Mouse (Mus musculus): ENCODE results near the gene Flcn. TPM values are rescaled to one million over a fixed set of nuclear protein-coding genes. Genes with fewer than 3 reads are reported as not detected.
A peak's percentile ranks its signal among the peaks of the same experiment; 100 is the strongest.

Gene Flcn
- polyA plus RNA-seq, 1 experiment: 74.7 TPM

DNA sequence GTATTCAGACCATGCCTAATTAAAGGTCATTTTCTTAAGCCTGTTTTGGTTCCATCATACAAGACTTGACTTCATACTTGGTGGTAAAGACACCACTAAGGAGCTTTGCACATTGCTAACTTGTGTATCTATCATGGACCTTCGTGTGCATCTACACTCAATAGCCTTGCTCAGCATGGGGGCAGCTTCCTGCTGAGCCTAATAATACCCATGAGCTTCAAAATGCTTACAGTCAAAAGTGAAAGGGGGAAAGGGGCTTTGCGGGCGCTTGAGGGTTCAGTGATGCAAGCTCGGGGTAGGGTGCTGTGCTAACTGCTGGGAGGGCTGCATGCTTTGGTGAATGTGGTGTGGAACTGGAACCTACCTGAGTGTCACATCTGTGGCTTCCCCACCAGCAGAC lies 53.5 kb downstream of the Flcn start:
- Histone ChIP-seq H3K4me3 (ENCODE audit: control insufficient read depth, insufficient read depth, low read length) (no peak overlapping the region), H3K4me1 (replicated peaks; ENCODE audit: control insufficient read depth, insufficient read depth, low read length) (no peaks in the 10 kb centered on the region), H3K27ac (ENCODE audit: control insufficient read depth, insufficient read depth, low read length) (no peak overlapping the region), H3K27me3 (ENCODE audit: control insufficient read depth, insufficient read depth, low read length) (no peaks in the 10 kb centered on the region), H3K36me3 (ENCODE audit: control insufficient read depth, insufficient read depth, low read length) (peaks cover 77% of the 10 kb centered on the region)
- WGBS: 96% methylated on average over 4 of the region's 4 CpGs
- DNase-seq: no peak
- TF ChIP-seq CTCF (IDR thresholded peaks at IDR 0.05; ENCODE audit: borderline replicate concordance, control insufficient read depth, extremely low read depth, insufficient read depth, low read length, poor library complexity): no peak
- no peak for TF ChIP-seq POLR2A (IDR thresholded peaks at IDR 0.05; ENCODE audit: control insufficient read depth, extremely low read depth, insufficient read depth, low read length, poor library complexity)

DNA sequence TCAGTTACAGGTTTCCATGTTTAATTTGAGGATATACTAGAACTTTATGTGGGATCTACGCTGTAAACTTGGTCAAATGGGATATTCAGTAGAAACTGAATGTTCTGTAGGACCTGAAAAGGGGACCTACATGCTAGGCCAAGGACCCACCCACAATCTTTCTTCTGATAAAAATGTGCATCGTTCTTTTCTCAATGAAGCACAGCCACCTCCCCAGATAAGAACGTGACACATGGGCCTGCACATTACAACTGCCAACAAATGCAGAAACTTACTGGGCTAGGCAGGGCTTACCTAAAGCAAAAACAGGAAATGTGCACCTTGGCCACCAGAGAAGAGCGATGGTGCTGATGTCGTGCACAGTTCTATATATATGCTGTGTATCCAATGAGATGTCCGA lies 55.3 kb downstream of the Flcn start:
- H3K27ac ChIP-seq (ENCODE audit: control insufficient read depth, insufficient read depth, low read length): no peak overlapping the region
- no peak for DNase-seq
- no peak for TF ChIP-seq POLR2A (IDR thresholded peaks at IDR 0.05; ENCODE audit: control insufficient read depth, extremely low read depth, insufficient read depth, low read length, poor library complexity)
- no peak for TF ChIP-seq CTCF (IDR thresholded peaks at IDR 0.05; ENCODE audit: borderline replicate concordance, control insufficient read depth, extremely low read depth, insufficient read depth, low read length, poor library complexity)
- H3K36me3 ChIP-seq (ENCODE audit: control insufficient read depth, insufficient read depth, low read length): peaks cover 84% of the 10 kb centered on the region
- no peaks in the 10 kb centered on the region for H3K4me1 ChIP-seq (replicated peaks; ENCODE audit: control insufficient read depth, insufficient read depth, low read length)
- 98% methylated on average over 6 of the region's 6 CpGs for WGBS
- no peaks in the 10 kb centered on the region for H3K27me3 ChIP-seq (ENCODE audit: control insufficient read depth, insufficient read depth, low read length)
- no peak overlapping the region for H3K4me3 ChIP-seq (ENCODE audit: control insufficient read depth, insufficient read depth, low read length)

DNA sequence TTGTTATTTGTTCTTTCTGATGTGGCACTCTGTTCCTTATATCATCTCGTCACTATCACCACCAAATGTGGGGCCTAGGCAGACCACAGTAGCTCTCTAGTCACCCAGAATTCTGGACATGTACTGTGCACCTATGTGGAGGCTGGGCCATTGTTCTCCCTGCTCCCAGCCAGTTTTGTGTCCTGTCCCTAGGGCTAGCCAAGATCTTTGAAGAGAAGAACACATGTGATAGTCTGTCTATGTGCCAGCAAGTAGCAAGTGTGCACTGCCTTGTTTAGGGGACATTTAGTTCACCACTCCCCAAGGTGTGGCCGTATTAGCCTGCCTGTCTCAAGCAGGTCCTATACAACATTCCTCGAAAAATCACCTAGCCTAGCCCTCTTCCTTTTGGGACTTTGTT lies 60.8 kb downstream of the Flcn start:
- DNase-seq: no peak
- Histone ChIP-seq H3K36me3 (ENCODE audit: control insufficient read depth, insufficient read depth, low read length) (peaks cover 59% of the 10 kb centered on the region), H3K27ac (ENCODE audit: control insufficient read depth, insufficient read depth, low read length) (no peak overlapping the region), H3K4me3 (ENCODE audit: control insufficient read depth, insufficient read depth, low read length) (no peak overlapping the region), H3K4me1 (replicated peaks; ENCODE audit: control insufficient read depth, insufficient read depth, low read length) (no peaks in the 10 kb centered on the region), H3K27me3 (ENCODE audit: control insufficient read depth, insufficient read depth, low read length) (no peaks in the 10 kb centered on the region)
- 97% methylated on average over 3 of the region's 3 CpGs for WGBS
- no peak for TF ChIP-seq POLR2A (IDR thresholded peaks at IDR 0.05; ENCODE audit: control insufficient read depth, extremely low read depth, insufficient read depth, low read length, poor library complexity)
- TF ChIP-seq CTCF (IDR thresholded peaks at IDR 0.05; ENCODE audit: borderline replicate concordance, control insufficient read depth, extremely low read depth, insufficient read depth, low read length, poor library complexity): no peak

DNA sequence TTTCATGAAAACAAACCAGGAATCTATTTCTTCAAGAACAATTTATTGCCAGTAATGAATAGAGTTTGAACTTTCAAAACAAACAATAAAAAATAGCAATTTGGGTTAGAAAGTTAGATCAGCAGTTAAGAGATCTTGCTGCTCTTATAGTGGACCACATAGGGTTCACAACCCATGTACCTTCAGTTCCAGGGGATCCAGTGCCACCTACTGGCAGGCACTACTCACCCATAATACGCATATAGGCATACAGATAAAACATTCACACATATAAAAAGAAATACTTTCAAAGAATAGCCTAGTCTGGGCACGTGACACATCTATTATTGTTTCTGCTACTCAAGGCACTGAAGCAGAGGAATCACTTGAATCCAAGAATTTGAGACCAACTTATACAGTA lies 63.2 kb downstream of the Flcn start:
- H3K4me3 ChIP-seq (ENCODE audit: control insufficient read depth, insufficient read depth, low read length): no peak overlapping the region
- no peak overlapping the region for H3K27ac ChIP-seq (ENCODE audit: control insufficient read depth, insufficient read depth, low read length)
- peaks cover 58% of the 10 kb centered on the region for H3K36me3 ChIP-seq (ENCODE audit: control insufficient read depth, insufficient read depth, low read length)
- DNase-seq: peak; percentile 55
- WGBS: 80% methylated on average over 2 of the region's 2 CpGs
- TF ChIP-seq POLR2A (IDR thresholded peaks at IDR 0.05; ENCODE audit: control insufficient read depth, extremely low read depth, insufficient read depth, low read length, poor library complexity) (no peak), CTCF (IDR thresholded peaks at IDR 0.05; ENCODE audit: borderline replicate concordance, control insufficient read depth, extremely low read depth, insufficient read depth, low read length, poor library complexity) (no peak)
- no peaks in the 10 kb centered on the region for H3K4me1 ChIP-seq (replicated peaks; ENCODE audit: control insufficient read depth, insufficient read depth, low read length)
- no peaks in the 10 kb centered on the region for H3K27me3 ChIP-seq (ENCODE audit: control insufficient read depth, insufficient read depth, low read length)

GRCm38 (mm10) chr11:59745851-59746250 lies 64.0 kb downstream of the Flcn start:
- peaks cover 58% of the 10 kb centered on the region for H3K36me3 ChIP-seq (ENCODE audit: control insufficient read depth, insufficient read depth, low read length)

GRCm38 (mm10) chr11:59744374-59744773 lies 65.4 kb downstream of the Flcn start:
- TF ChIP-seq POLR2A (IDR thresholded peaks at IDR 0.05; ENCODE audit: control insufficient read depth, extremely low read depth, insufficient read depth, low read length, poor library complexity) (no peak), CTCF (IDR thresholded peaks at IDR 0.05; ENCODE audit: borderline replicate concordance, control insufficient read depth, extremely low read depth, insufficient read depth, low read length, poor library complexity) (no peak)
- Histone ChIP-seq H3K36me3 (ENCODE audit: control insufficient read depth, insufficient read depth, low read length) (peaks cover 51% of the 10 kb centered on the region), H3K4me1 (replicated peaks; ENCODE audit: control insufficient read depth, insufficient read depth, low read length) (no peaks in the 10 kb centered on the region), H3K27ac (ENCODE audit: control insufficient read depth, insufficient read depth, low read length) (no peak overlapping the region), H3K4me3 (ENCODE audit: control insufficient read depth, insufficient read depth, low read length) (no peak overlapping the region), H3K27me3 (ENCODE audit: control insufficient read depth, insufficient read depth, low read length) (no peaks in the 10 kb centered on the region)
- WGBS: 96% methylated on average over 4 of the region's 4 CpGs
- no peak for DNase-seq

More at GRCm38 (mm10) chr11:59745851-59746250, 64.0 kb downstream of the Flcn start:
- DNase-seq: no peak
- Histone ChIP-seq H3K27me3 (ENCODE audit: control insufficient read depth, insufficient read depth, low read length) (no peaks in the 10 kb centered on the region), H3K27ac (ENCODE audit: control insufficient read depth, insufficient read depth, low read length) (no peak overlapping the region), H3K4me3 (ENCODE audit: control insufficient read depth, insufficient read depth, low read length) (no peak overlapping the region), H3K4me1 (replicated peaks; ENCODE audit: control insufficient read depth, insufficient read depth, low read length) (no peaks in the 10 kb centered on the region)
- no peak for TF ChIP-seq POLR2A (IDR thresholded peaks at IDR 0.05; ENCODE audit: control insufficient read depth, extremely low read depth, insufficient read depth, low read length, poor library complexity)
- TF ChIP-seq CTCF (IDR thresholded peaks at IDR 0.05; ENCODE audit: borderline replicate concordance, control insufficient read depth, extremely low read depth, insufficient read depth, low read length, poor library complexity): no peak
- WGBS: 73% methylated on average over 5 of the region's 5 CpGs

- no peak for DNase-seq
- Histone ChIP-seq H3K4me3 (ENCODE audit: control insufficient read depth, insufficient read depth, low read length) (no peak overlapping the region), H3K36me3 (ENCODE audit: control insufficient read depth, insufficient read depth, low read length) (peaks cover 49% of the 10 kb centered on the region), H3K4me1 (replicated peaks; ENCODE audit: control insufficient read depth, insufficient read depth, low read length) (no peaks in the 10 kb centered on the region), H3K27ac (ENCODE audit: control insufficient read depth, insufficient read depth, low read length) (no peak overlapping the region), H3K27me3 (ENCODE audit: control insufficient read depth, insufficient read depth, low read length) (no peaks in the 10 kb centered on the region)
- WGBS: 95% methylated on average over 1 of the region's 1 CpGs
- TF ChIP-seq POLR2A (IDR thresholded peaks at IDR 0.05; ENCODE audit: control insufficient read depth, extremely low read depth, insufficient read depth, low read length, poor library complexity): no peak
- no peak for TF ChIP-seq CTCF (IDR thresholded peaks at IDR 0.05; ENCODE audit: borderline replicate concordance, control insufficient read depth, extremely low read depth, insufficient read depth, low read length, poor library complexity)
These were observed 66.1 kb downstream of the Flcn start for GRCm38 (mm10) chr11:59743712-59744111.

All from thymus, adult 2 months (tissue).